Mouse (Mus musculus): ENCODE measurements at regions not wholly inside any gene's neighbourhood (a gene's known extent, or its start where the extent isn't known, plus 50 kb on each side); places are given as distances from the start of the nearest gene placed in this dataset.

DNA sequence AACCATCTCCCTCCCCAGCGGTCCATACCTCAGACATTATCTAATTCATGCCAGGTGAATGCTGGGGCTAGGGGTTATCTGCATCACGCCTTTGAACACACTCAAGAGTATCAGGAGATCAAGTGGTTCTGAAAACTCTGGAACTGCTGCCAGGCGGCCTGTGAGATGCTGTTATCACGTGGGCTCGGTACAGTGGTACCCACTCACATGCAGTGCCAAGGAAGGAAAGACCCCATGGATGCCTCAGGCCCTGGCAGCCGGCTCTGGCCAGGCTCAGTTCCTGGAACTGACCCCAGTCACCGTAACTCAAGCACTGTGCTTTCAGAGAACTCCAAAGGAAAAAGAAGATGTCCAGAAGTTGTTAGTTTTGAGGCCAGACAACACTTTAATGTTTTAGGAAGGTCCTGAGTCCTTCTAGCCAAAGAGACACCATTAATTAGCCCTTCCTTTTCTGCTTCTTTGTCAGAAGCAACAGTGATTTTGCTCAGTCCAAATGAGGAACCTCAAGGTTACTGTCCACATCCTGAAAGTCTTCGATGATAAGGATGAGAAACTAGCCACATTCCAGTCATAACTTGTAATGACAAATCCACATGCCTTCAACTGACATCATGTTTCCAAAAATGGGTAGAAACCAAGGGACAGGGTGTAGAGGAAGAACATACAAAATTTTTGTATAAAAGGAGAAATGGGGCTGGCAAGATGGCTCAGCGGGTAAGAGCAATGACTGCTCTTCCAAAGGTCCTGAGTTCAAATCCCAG, 126.1 kb downstream of the Zbtb18 start:
- no peak for DNase-seq (ENCODE audit: low read depth, low spot score)

DNA sequence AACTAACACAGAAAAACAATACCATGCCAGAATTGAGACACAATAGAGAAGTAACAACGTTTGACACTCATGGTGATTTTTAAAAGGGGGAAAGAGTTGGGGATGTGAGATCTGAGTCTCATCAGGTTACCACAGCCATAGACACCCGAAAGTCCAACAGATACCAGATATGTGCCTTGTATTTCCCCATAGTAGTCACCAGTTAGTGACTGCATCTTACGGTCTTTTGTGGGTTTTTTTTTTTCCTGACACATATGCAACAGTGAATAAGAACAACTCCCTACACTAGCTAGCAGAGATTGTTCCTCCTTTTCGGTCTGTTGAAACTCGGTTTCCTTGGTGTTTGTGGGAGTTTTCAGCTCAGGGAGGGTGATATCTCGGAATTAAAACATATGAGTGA, 127.4 kb downstream of the Zbtb18 start:
- DNase-seq (ENCODE audit: low read depth, low spot score): no peak

DNA sequence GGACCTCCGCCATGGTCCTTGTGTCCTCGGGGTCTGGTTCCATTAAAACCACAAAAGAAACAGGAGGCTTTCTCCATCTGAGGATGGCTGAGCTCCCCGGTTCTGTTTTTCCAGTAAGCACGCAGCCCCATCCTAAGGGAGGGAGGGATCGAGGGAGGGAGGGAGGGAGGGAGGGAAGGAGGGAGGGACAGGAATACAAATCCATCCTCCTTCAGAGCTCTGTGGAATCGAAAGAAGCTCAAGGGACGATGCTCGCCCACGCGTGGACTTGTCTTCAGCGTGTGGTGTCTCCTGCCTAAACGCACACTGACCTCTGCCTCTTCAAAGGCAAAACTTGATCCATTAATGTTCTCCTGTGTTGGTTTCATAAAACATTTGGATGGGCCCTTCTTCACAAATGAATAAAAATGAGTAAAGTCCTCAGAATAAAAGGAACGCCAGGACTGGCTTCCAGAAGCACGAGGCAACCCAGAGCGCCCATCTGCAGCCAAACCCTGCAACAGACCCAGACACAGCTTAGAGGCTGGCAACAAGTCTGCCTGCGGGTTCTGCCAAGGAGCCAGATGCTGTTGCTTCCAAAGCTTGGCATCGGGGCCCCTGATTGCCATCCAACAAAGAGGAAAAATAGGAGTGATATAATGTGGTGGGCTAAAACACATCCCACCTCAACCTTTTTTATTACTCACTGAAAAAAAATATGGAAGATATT, 131.0 kb downstream of the Zbtb18 start:
- no peak for DNase-seq (ENCODE audit: low read depth, low spot score)

DNA sequence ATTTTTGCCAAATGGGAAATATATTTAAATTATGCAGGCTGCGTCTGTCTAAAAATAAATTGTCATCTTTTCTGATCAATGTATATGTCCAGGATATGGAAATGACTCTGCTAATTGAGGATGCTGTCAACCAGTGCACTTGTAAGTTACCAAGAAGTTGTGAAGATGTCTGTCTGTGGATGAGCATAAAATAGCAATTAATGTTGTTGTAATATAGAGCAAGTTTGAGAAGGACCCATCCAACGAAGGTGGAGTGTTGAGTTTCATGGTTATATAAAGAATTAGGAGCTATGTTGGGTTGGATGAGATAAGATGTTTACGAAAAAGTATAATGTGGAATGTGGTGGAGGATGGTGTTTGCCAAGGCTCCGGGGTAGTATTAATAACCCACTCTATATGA, 131.6 kb downstream of the Zbtb18 start:
- DNase-seq (ENCODE audit: low read depth, low spot score): no peak

DNA sequence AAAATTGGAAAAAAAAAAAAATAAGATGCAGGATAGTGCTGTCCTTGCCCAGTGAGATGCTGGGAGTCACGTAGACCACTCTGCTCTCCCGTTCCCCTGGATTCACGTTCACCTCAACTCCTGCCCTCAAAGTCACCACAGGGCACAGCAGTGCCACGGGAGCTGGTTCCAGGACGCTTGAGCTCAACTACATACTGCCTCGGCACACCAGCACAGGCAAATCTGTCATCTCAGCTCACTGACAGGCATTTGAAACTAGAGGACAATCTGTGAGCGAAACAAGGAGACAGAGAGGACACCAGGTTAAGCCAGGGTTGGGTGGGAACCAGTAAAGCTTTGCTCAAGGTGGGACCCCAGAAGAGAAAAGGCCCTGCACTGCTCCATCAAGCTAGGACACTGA, 132.2 kb downstream of the Zbtb18 start:
- DNase-seq (ENCODE audit: low read depth, low spot score): no peak

DNA sequence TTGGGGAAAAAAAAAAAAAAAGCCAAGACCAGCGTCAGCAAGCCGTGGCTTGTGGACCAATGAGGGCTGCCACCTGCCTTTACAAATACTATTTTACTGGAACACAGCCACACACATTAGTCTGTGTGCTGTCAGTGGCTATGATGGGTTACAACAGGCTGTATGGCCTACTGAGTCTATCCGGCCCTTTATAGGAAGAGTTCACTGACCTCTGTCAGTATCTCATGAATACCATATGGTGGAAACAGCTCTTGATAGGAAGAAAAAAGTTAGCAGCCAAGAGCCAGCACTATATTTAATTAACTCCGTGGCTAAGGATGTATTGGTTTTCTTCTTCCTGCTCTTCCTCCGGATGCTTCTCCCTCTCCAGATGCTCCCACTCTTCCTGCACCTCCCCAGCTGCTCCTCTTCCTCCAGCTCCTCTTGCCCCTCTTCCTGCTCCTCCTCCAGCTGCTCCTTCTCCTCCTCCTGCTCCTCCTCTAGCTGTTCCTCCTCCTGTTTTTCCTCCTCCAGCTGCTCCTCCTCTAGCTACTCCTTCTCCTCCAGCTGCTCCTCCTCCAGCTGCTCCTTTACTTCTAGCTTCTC, 142.2 kb downstream of the Zbtb18 start:
- DNase-seq (ENCODE audit: low read depth, low spot score): no peak

DNA sequence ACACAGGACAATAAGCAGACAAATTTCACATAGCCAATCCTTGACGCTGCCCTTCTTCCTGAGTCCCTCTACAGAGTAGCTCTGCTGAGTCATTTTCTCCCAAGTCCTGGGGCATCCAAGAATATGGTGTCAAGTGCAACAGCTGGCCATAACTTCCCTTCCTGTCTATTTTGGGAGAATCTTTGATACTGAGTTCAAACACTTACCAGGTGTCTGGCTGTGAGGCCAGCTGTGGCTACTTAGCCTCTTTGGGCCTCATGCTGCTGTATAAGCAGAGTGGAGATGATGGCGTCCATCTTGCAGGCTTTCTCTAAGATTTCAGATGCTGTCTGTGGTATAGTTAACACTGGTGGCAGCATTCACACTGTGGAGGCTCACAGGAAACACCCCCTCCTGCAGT, 143.2 kb downstream of the Zbtb18 start:
- peak; percentile 12 for DNase-seq (ENCODE audit: low read depth, low spot score)

DNA sequence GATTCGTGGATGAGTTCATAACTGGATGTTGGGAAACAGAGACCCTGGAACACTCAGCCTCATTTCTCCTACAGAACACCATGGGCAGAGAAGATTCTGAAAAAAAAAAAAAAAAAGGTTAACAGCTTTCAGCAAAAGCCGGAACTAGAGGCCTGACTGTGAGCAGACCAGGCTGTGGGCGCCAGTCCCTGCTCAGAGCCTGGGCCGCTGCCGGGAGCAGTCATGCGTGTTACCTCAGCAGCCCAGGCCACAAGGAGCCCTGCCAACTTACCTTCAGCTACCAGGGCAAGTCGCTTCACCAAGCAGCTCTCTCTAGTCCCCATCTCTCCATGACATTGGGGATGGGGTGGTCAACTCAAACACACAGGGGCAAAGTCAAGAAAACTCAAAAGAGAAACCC, 140.6 kb upstream of the 1700016C15Rik start:
- DNase-seq (ENCODE audit: low read depth, low spot score): no peak

DNA sequence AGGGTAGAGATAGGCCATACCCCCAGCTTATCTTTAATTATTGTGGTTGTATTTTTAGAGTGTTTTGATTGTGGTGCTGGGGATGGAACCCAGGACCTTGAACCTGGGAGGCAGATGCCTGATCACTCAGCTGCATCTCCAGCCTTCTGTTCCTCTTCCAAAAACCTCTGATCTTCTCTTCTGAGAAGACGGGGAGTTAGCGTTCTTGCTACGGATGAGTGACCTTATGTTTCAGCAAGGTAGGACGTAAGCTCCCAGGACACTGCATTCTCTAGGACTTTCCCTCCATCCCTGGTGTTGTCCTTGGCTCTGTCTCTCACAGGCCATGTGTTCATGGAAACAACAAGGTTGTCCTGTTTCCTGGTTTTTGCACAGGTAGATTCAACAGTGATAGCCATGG, 140.0 kb upstream of the 1700016C15Rik start:
- DNase-seq (ENCODE audit: low read depth, low spot score): no peak

DNA sequence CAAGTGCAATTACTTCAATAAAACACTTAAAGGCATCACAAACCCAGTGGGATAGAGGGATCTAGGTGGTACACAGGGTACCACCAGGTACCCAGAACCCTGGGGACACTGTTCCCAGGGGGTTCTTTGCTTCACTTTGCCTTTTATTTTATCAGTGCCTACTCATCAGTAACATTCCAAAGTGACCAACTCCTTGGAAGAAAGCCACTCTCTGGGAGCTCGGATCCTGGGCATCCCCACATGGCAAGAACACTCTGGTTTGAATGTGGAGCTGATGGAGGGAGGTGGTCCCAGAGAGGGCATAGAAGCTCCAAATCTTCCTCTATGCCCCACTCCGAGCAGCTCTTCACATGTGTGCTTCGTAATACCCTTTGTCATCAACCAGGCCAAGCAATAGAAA, 137.9 kb upstream of the 1700016C15Rik start:
- DNase-seq (ENCODE audit: low read depth, low spot score): no peak

DNA sequence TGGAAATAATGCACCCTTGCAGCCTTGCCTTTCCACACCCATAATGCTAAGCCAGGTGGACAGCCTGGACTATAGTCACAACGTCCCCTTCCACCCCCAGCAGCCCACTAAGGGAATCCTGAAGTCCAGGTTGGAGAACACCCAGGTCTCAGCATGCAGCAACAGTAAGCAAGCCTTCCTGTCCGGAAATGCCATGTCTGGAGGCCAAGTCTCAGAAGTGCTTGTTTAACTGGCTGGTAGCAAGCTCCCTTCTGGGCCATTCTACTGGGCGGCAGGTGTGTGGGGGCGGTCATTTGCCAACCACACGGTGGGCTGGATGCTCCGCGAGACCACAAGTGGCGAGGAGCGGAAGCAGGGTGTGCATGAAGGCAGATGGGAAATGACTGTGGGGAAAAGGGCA, 137.3 kb upstream of the 1700016C15Rik start:
- DNase-seq (ENCODE audit: low read depth, low spot score): no peak

DNA sequence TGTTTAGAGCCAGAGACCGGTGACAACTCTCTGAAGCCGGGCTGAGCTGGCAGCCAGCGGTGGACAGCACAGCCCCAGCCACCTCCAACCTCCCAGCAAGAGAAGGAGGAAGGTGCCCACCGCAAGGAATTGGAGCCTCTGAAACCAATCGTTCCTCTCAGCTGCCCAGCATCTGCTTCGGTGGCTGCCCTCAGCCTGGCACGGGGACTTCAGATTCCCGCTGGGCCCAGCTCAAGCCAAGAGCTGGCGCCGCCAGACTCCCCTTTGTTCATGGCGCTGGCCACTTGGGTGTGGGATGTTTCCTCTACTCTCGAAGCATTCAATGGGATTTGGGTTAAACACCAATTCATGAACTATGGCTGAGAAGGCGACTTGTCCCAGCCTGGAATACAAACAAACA, 135.3 kb upstream of the 1700016C15Rik start:
- no peak for DNase-seq (ENCODE audit: low read depth, low spot score)

DNA sequence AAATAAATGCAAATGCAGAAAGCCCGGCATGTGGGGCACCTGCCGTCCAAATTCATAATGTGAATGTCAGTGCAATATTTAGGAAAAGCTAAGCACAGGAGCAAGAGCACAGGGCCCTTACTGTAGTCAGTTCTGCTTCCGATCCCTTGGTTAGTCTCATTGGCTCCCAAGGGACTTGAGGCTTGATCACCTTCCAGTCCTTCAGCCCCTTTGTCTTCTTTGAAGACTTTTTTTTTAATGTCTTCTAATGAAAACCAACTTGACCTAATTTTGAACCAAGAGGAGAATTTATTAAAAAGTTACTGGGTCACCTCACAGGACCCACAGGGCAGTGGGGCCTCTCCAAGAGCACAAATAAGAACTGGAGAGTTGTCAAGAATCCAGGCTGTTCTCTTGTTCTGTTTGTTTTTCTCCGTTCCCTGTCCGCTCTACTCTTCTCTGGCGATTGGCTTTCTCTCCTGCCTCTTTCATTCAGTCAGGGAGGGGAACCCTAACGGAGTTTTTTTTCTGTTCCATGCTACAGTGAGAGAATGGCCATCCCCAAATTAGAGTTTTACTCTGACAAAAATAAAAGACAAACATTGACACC, 134.2 kb upstream of the 1700016C15Rik start:
- no peak for DNase-seq (ENCODE audit: low read depth, low spot score)

DNA sequence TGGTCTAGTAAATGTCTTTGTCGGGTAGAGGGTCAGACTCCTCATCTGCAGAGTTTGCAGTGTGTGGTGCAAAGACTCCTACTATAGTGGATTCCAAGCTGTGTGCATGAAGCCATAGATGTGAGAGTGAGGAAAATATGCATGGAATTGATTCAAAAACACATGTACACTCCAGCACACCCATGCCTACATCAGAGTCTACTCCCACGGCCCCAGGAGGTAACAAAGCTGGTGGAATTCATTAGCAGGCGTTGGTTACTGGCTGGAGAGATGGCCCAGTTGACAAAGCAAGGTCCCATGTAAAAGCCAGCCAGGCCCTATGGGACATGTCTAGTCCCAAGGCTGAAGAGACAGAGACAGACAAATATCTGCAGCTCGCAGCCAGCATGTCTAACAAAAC, 132.6 kb upstream of the 1700016C15Rik start:
- DNase-seq (ENCODE audit: low read depth, low spot score): no peak

DNA sequence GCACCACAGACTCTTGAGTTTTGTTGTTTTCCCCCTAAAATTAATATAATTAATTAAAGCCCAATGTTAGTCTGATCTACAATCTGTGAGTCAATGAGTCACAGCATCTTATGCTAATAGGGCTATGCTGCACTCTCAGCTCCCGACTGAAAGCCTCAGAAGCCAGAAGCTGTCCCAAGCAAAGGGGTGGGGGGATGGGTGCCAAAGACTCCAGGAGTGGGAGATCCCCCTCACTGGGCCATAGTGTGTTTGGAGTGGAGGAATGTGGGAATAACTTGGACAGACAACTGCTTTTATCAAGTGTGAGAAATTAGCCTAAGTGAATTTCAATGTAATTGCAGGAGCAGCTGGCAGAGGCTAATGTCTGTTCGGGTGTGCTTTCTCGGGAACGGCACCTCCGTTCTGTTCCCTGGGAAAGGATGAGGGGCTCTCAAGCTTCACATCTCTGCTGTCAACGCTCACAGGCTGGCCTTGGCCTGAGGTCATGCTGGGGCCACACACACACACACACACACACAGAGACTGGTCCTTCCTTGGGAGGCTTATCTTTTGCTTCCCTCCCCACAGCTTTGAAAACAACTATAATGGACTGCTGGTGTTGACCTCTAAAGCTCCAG, 124.2 kb upstream of the 1700016C15Rik start:
- no peak for DNase-seq (ENCODE audit: low read depth, low spot score)

DNA sequence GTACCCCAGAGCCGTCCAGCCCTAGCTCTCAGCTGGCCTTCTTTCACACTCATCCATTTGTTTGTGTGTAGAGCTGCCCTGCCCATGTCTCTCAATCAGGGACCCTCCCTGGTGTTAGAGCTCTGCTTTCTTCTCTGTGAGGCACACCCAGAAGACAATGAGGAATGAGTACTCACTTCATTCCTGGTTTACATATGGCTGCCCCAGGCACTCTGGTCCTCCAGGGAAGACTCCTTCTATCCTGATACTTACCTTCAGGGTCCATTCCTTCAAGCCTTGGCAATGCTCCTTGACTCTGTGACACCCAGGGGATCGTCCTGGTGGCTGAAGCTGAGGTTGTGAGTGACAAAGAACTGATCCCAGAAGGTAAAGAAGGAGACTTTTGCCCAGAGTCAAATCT, 122.0 kb upstream of the 1700016C15Rik start:
- no peak for DNase-seq (ENCODE audit: low read depth, low spot score)

DNA sequence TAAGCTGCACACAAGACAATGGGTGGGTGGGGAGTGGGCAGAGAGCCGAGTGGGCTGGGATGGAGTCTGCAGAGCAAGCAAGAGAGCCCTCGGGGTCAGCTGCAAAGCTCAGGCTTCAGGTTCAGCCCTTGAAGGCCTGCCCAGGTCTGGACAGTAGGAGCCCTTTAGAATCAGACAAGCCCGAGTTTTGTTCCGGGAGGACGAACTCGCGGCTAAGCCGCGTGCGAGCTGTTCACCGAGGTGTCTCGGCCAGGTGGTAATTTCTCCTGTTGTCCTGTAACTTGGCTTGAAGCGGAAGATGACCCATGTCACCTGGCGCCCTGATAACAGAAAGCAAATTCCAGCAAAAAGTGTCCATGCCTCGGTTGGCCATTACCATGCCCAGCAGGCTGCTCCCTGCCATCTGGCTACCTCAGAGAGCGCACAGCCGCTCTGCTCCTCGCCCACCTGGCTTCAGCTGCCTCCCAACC, 121.0 kb upstream of the 1700016C15Rik start:
- DNase-seq (ENCODE audit: low read depth, low spot score): no peak

DNA sequence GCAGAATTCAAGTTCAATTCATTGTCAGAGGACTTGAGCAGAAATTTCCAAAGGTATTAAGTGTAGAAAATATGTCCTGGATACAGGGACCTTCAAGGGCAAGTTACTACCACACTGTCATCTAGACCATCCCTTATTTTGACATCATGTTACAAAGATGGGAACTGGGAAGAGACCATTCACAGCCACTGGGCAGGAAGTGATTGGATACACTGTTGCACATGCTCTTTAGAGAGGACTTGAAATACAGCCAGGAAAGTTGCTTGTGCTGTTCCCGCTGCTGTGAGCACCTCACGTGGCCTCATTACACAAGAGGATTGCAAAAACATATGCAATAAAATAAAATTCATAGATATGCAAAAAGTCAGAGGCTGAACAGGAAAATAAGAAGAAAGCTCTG, 120.4 kb upstream of the 1700016C15Rik start:
- no peak for DNase-seq (ENCODE audit: low read depth, low spot score)

DNA sequence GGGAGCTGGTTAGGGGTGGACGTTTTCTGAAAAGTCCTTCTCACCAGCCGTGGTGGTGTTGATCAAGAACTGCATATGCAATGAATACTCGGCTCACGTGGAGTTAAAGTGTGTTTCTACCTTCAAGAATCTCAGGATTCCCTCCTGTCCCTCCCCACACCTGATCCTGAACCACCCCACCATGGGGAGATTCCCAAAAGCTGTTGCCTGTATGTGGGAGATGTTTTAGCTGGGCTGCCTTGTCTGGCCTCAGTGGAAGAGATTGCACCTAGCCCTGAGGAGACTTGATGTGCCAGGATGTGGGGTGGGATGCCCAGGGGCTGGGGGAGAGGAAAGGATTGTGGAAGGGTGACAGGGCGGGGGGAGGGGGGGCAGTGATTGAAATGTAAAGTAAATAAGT, 119.9 kb upstream of the 1700016C15Rik start:
- DNase-seq (ENCODE audit: low read depth, low spot score): no peak

DNA sequence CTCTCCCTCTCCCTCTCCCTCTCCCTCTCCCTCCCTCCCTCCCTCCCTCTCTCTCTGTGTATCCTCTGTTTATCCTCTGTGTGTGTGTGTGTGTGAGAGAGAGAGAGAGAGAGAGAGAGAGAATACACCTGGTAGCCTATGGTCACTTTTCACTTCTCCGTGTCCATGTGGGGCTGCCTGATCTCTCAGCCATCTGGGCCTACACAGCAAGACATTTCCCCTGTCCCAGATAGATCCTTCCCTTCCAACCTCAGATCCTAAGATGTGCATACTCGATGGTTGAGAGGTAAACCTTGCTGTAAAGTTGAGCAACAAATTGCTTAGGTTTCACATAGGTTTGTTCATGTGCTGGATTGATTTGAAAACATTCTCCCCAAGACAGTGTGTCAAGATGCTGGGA, 119.5 kb upstream of the 1700016C15Rik start:
- no peak for DNase-seq (ENCODE audit: low read depth, low spot score)

DNA sequence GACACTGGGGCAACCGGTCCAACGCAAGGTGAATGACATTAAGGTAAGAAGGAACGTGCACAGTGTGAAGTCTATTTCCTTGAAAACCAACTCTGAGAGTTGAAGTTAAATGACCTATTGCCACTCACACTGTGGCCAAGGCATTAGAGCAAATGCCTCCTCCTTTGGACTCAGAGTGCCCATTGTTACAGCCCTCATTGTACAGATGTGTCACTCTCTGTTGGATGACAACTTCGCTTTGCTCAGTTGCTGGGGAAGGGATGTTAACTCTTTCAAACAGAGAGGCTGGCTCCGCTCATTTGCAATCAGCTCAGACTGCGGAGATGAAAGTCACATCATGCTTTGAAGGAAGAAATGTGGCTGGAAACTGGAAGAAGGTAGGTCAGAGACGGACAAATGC, 117.1 kb upstream of the 1700016C15Rik start:
- DNase-seq (ENCODE audit: low read depth, low spot score): no peak

DNA sequence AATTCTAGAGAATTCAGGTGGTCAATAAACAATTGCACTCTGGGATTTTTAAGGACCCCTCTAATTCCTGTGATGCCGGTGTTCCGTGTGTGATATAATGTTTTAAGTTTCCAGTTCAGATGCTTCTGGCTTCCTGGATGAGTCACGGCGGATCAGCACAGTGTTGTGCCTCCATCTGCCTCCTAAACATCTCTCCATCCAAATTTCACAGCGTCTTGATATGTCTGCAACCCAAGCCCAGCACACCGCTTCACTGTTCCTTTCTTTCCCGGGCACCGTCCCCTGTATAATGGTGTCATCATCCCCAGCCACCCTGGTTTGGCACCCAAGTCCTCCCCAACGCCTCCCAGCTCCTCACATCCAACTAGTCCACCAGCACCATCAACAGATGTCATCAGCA, 114.0 kb upstream of the 1700016C15Rik start:
- DNase-seq (ENCODE audit: low read depth, low spot score): no peak
